Mouse (Mus musculus) brain, adult 2 months (tissue): ENCODE measurements around the gene Pip4p1.
A peak's percentile ranks its signal among the peaks of the same experiment; 100 is the strongest.

ENCODE experiments used
- DNase-seq: peaks from one replicate; pipeline ENCODE4 v3.0.0; 2011; ENCODE audit warnings: low read depth, low spot score

The Pip4p1 gene

GRCm38 (mm10) chr14:50895407-50895806 lies 35.2 kb downstream of the Pip4p1 start:
- DNase-seq = peak; percentile 29

GRCm38 (mm10) chr14:50892541-50893459 lies 37.9 kb downstream of the Pip4p1 start:
- peak; percentile 11 for DNase-seq

DNA sequence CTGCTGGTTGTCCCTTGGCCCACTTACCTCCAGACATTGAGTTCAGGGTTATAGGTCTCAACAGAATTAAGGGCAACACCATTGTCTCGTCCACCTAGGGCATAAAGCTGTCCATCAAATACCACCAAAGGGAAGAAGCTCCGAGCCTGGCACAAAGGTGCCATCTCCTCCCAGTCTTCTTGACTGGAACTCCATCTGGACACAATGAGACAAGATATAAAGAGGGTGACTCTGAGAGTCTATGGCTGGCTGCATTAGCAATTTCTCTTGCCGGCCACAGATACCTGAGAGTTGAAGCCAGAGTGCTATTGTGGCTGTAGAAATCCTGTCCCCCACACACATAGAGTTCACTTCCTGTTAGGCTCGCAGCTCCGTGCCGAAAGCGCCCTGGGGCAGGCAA lies 38.6 kb downstream of the Pip4p1 start:
- DNase-seq = no peak

GRCm38 (mm10) chr14:50891621-50892020 lies 39.0 kb downstream of the Pip4p1 start:
- no peak for DNase-seq

DNA sequence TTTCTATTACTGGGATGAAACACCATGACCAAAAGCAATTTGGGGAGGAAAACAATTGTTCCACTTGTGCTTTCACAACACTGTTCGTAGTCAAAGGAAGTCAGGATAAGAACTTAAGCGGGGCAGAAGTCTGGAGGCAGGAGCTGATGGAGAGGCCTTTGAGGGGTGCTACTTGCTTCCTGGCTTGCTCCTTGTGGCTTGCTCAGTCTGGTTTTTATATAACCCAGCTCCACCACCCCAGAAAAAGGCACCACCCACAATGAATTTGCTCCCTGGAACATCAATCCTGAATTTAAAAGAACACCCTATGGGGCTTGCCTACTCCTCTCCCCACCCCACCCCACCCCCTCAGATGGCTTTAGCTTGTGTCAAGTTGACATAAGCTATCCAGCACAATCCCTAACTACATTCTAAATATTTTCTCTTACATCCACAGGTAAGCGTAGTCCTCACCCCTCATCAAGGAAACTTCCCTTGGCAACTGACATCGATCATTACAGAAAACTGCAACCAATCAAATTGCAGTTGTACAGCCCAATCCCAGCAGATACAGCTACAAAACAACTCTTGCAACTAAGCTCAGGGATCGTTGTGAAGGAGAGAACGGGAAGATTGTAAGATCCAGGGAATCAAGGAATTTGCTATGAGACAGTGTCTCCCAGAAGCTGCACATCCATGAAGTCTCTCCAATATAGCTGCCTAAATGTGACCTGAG lies 54.3 kb downstream of the Pip4p1 start:
- peak; percentile 72 for DNase-seq
